Mouse (Mus musculus) B cell, adult (primary cell): ENCODE data around the gene Depdc5. TPM values are rescaled to one million over a fixed set of nuclear protein-coding genes. Genes with fewer than 3 reads are reported as not detected.

Source experiments
- total RNA-seq: library from RNA; stranded (reverse); gene quantifications from 4 replicates; pipeline ENCODE4 v1.2.4, GENCODE M21; 2023; ENCODE audit not compliant: inconsistent age

Depdc5 gene
- 64.1 to 81.2 TPM (median 75.3 TPM) in 4 replicates for total RNA-seq

DNA sequence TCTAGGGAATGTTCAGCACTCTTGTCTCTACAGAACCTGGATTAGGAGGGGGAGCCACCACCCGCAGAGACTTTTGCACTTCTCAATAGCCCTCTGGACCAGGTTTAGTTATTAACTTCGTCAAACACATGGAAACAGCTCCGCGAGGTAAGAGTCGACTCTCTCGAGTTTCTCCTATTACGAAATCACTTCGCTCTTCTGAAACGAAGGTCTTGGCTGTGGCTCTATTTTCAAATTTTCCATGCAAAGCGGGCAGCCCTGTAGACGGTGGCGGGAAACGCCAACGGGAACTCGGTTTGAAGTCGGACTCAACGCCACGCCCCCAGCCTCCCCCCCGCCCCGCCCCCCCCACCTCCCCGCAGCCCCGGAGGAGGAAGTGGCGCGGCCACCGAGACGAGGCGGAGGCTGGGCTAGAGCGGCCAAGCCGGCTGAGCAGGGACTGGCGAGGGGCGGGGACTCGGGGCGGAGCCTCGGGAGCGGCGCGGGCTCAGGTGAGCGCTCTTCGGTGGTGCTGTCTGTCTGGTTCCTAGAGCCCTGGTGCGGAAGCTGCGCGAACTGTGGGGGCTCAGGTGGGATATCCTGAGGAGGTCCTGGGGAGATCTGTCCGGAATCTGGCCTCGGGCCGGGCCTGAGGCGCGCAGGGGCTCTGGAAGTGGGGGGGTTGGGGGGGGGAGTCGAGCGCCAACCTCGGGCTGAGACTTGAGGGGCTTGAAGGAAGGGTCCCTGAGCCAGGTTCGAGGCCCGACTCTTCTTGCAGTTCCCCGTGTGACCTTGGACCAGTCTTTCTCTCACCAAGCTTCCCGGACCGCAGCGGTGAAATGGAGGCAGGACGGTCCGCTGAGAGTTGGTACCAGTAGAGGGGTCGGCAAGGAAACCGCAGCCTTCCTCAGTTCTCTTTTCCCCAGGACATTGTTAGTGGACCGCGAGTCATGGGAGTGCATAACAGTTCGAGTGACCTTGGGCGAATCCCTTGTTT lies at the start of gene Depdc5:
Depdc5 (plus strand) TSS at position 449 of the 976 bp plus-strand sequence.

DNA sequence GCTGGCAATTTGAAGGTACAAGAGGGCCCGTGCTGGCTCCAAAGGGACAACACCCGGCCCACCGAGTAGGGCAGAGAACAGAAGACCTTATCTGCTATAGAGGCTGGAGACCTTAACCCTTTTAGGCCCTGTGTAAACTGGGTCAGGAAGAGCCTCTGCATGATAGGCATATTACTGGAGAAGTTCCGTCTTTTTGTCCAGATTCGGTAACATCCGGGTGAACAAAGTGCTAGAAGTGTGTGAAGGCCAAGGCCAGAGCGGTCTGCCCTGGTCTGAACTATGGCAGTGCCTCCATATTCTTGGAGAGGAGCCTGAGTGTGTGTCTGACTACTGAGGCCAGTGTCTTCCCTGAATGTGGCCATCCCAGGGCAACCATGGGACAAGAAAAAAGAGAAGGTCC lies 36.5 kb upstream of the Depdc5 start, which contains the start of gene Gm20671:
Gm20671 (minus strand) TSS at position 101 of the 400 bp plus-strand sequence.

DNA sequence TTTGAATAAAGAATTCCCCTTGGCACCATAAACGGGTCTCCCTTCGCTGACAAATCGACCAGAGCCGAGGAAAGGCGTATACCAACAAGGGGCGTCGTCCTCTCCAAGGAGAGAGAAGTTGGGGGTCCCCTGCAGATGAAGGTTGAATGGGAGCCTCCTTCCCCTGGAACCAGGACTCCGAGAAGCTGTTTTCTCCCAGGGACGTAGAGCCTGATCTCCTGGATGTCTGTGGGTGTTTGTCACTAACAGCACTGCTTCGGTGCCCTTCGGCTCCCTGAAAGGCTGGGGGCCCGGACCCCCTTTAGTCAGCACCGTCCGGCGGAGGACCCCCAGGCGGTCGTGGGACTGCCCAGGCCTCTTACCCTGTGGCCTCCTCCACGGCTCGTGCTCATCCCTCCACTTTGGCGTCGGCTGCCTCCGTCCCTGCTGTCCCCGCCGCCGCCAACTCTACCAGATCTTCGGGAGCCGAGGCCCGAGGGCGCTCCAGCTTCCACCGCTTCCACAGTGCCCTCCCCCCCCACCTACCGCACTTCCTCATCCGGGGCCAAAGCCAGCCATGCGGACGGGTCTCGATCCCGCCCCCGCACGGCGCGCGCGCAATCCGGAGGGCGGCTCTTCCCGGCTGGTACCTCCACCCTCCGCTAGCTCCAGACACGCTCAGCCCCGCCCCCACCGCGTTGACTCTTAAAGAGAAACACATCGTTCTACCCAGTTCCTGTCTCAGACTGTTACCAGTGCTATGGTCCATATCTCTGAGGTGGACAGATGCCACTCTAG lies 9.6 kb upstream of the Depdc5 start, which contains the start of gene Prr14l:
Prr14l (minus strand) TSS at position 526 of the 777 bp plus-strand sequence.

DNA sequence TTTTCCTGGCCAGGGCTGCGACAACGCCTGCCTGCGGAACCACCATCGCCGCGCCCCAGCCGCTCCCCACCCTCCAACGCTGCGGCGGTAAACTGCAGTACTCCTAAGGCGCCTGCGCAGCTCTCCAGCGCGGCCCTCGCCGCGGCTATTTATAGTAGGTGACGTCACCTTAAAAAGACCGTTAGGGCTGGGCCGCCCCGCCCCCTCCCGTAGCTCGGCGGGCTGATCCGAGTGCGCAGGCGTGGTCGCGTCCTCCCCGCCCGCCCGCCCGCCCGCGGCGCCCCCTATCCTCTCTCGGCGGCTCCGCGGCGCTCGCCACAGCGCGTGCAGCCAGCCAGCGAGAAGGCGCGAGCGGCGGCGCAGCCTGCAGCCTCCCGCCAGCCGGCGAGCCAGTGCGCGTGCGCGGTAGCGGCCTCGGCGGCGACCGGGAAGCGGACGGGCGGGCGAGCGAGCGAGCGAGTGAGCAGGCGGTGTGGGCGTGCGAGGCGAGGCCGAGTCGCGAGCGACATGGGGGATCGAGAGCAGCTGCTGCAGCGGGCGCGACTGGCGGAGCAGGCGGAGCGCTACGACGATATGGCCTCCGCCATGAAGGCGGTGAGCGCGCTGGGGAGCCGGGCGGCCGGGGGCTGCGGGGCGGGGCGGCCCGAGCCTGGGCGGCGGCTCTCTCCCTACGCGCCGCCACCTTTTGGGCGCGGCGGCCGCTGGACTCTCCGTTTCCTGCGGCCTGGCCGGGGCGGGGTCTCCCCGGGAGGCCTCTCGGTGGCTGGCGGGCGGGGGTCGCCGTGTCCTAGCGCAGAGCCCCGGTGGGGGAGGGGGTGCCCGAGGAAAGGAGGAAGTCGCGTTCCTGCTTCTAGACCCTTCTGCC lies 155.3 kb downstream of the Depdc5 start, which contains the start of gene Ywhah:
Ywhah (plus strand) TSS at position 256 of the 865 bp plus-strand sequence.

Other genes starting within 250 kb of the Depdc5 start
- 32.6 to 36.7 TPM (median 34.4 TPM) in 4 replicates for gene Pisd, start 78.1 kb upstream of the Depdc5 start, total RNA-seq
- not detected in 4 replicates for gene Gm20671, start 36.6 kb upstream of the Depdc5 start, total RNA-seq
- gene Prr14l, start 9.4 kb upstream of the Depdc5 start, total RNA-seq: 57.6 to 65.2 TPM (median 60.0 TPM) in 4 replicates
- gene Ywhah, start 155.1 kb downstream of the Depdc5 start, total RNA-seq: 113 to 129 TPM (median 121 TPM) in 4 replicates
- gene Slc5a1, start 240.5 kb downstream of the Depdc5 start, total RNA-seq: not detected in 4 replicates